Mouse (Mus musculus): Measurements from ENCODE around the gene Ankrd61. TPM values are rescaled to one million over a fixed set of nuclear protein-coding genes. Genes with fewer than 3 reads are reported as not detected.

Ankrd61 gene
- polyA plus RNA-seq (2015; fragmentation: Nextera tagmentation; extraction: Ambion mirVana), result 0.13 and 0.22 TPM in 2 replicates

- 88% methylated on average over 14 of the region's 14 CpGs for WGBS
- no peaks in the 10 kb centered on the region for H3K27me3 ChIP-seq
- no peak for ATAC-seq (ENCODE audit: low read depth)
- H3K4me1 ChIP-seq (replicated peaks), result no peaks in the 10 kb centered on the region
- H3K27ac ChIP-seq (replicated peaks), result no peak within 1 kb of the TSS
- no peak within 1 kb of the TSS for H3K4me2 ChIP-seq
- no peak within 1 kb of the TSS for H3K4me3 ChIP-seq
- no peak within 1 kb of the TSS for H3K9ac ChIP-seq
- peaks cover 90% of the 10 kb centered on the region for H3K36me3 ChIP-seq
- no peaks in the 10 kb centered on the region for H3K9me3 ChIP-seq
These were observed at the start of gene Ankrd61 for GRCm38 (mm10) chr5:143897635-143898330. Ankrd61 (minus strand) TSS chr5:143897685.

GRCm38 (mm10) chr5:143943231-143944125 is 46.0 kb upstream of the Ankrd61 start:
- ATAC-seq (ENCODE audit: low read depth), result no peak
- no peaks in the 10 kb centered on the region for H3K27me3 ChIP-seq
- H3K4me2 ChIP-seq, result no peak overlapping the region
- H3K36me3 ChIP-seq, result no peaks in the 10 kb centered on the region
- peak overlapping the region; percentile 38; the same call in 1 of the 2 replicates for H3K9ac ChIP-seq
- no peak overlapping the region for H3K4me3 ChIP-seq
- WGBS, result 88% methylated on average over 14 of the region's 14 CpGs
- no peak overlapping the region for H3K27ac ChIP-seq (replicated peaks)
- peaks cover 6% of the 10 kb centered on the region; the same call in 1 of the 2 replicates for H3K9me3 ChIP-seq
- H3K4me1 ChIP-seq (replicated peaks), result no peaks in the 10 kb centered on the region

GRCm38 (mm10) chr5:143941588-143941987 is 44.1 kb upstream of the Ankrd61 start:
- H3K9me3 ChIP-seq, result peaks cover 6% of the 10 kb centered on the region; the same call in 1 of the 2 replicates
- no peak overlapping the region for H3K27ac ChIP-seq (replicated peaks)
- H3K36me3 ChIP-seq, result no peaks in the 10 kb centered on the region
- WGBS, result 21% methylated on average over 10 of the region's 10 CpGs
- no peak overlapping the region for H3K9ac ChIP-seq
- H3K4me2 ChIP-seq, result no peak overlapping the region
- no peaks in the 10 kb centered on the region for H3K27me3 ChIP-seq
- ATAC-seq (ENCODE audit: low read depth), result no peak
- no peaks in the 10 kb centered on the region for H3K4me1 ChIP-seq (replicated peaks)
- no peak overlapping the region for H3K4me3 ChIP-seq

GRCm38 (mm10) chr5:143936156-143936555 is 38.7 kb upstream of the Ankrd61 start:
- H3K4me2 ChIP-seq, result no peak overlapping the region
- no peak overlapping the region for H3K4me3 ChIP-seq
- peaks cover 17% of the 10 kb centered on the region for H3K36me3 ChIP-seq
- H3K27me3 ChIP-seq, result no peaks in the 10 kb centered on the region
- H3K4me1 ChIP-seq (replicated peaks), result 0 out of 2 replicates have a peak, but pooled peaks cover 5% of the 10 kb centered on the region
- no peak for ATAC-seq (ENCODE audit: low read depth)
- H3K27ac ChIP-seq (replicated peaks), result no peak overlapping the region
- WGBS, result 85% methylated on average over 9 of the region's 9 CpGs
- no peaks in the 10 kb centered on the region for H3K9me3 ChIP-seq
- no peak overlapping the region for H3K9ac ChIP-seq

GRCm38 (mm10) chr5:143933875-143934274 is 36.4 kb upstream of the Ankrd61 start:
- WGBS, result 83% methylated on average over 1 of the region's 1 CpGs
- ATAC-seq (ENCODE audit: low read depth), result no peak

GRCm38 (mm10) chr5:143933414-143933813 is 35.9 kb upstream of the Ankrd61 start:
- peaks cover 42% of the 10 kb centered on the region for H3K36me3 ChIP-seq
- 90% methylated on average over 11 of the region's 11 CpGs for WGBS

More at GRCm38 (mm10) chr5:143933875-143934274, 36.4 kb upstream of the Ankrd61 start:
- no peak overlapping the region for H3K9ac ChIP-seq
- H3K27me3 ChIP-seq, result no peaks in the 10 kb centered on the region
- no peak overlapping the region for H3K27ac ChIP-seq (replicated peaks)
- H3K36me3 ChIP-seq, result peaks cover 38% of the 10 kb centered on the region
- H3K9me3 ChIP-seq, result no peaks in the 10 kb centered on the region
- no peak overlapping the region for H3K4me2 ChIP-seq
- no peak overlapping the region for H3K4me3 ChIP-seq
- H3K4me1 ChIP-seq (replicated peaks), result 0 out of 2 replicates have a peak, but pooled peaks cover 5% of the 10 kb centered on the region

GRCm38 (mm10) chr5:143932831-143933230 is 35.3 kb upstream of the Ankrd61 start, which contains the start of gene Rsph10b:
Rsph10b (plus strand) TSS chr5:143933035.
- Histone ChIP-seq H3K9me3 (no peaks in the 10 kb centered on the region), H3K9ac (no peak within 1 kb of the TSS), H3K27me3 (no peaks in the 10 kb centered on the region), H3K36me3 (peaks cover 48% of the 10 kb centered on the region), H3K4me2 (0 out of 2 replicates have a peak within 1 kb of the TSS, but pooled peaks have one; percentile 19), H3K4me1 (replicated peaks) (0 out of 2 replicates have a peak, but pooled peaks cover 5% of the 10 kb centered on the region), H3K27ac (replicated peaks) (no peak within 1 kb of the TSS), H3K4me3 (no peak within 1 kb of the TSS)
- ATAC-seq (ENCODE audit: low read depth), result no peak
- 13% methylated on average over 8 of the region's 8 CpGs for WGBS

More at GRCm38 (mm10) chr5:143933414-143933813, 35.9 kb upstream of the Ankrd61 start:
- Histone ChIP-seq H3K4me1 (replicated peaks) (0 out of 2 replicates have a peak, but pooled peaks cover 5% of the 10 kb centered on the region), H3K4me3 (no peak overlapping the region), H3K27ac (replicated peaks) (no peak overlapping the region), H3K4me2 (0 out of 2 replicates have a peak overlapping the region, but pooled peaks have one; percentile 19), H3K27me3 (no peaks in the 10 kb centered on the region), H3K9ac (no peak overlapping the region), H3K9me3 (no peaks in the 10 kb centered on the region)
- ATAC-seq (ENCODE audit: low read depth), result no peak

GRCm38 (mm10) chr5:143931863-143932580 is 34.5 kb upstream of the Ankrd61 start:
- no peaks in the 10 kb centered on the region for H3K27me3 ChIP-seq
- 83% methylated on average over 6 of the region's 6 CpGs for WGBS
- ATAC-seq (ENCODE audit: low read depth), result no peak

GRCm38 (mm10) chr5:143930656-143931055 is 33.2 kb upstream of the Ankrd61 start:
- H3K27ac ChIP-seq (replicated peaks), result no peak overlapping the region
- ATAC-seq (ENCODE audit: low read depth), result no peak

More at GRCm38 (mm10) chr5:143931863-143932580, 34.5 kb upstream of the Ankrd61 start:
- Histone ChIP-seq H3K9me3 (no peaks in the 10 kb centered on the region), H3K4me2 (no peak overlapping the region), H3K27ac (replicated peaks) (no peak overlapping the region), H3K4me3 (no peak overlapping the region), H3K4me1 (replicated peaks) (0 out of 2 replicates have a peak, but pooled peaks cover 5% of the 10 kb centered on the region), H3K9ac (no peak overlapping the region), H3K36me3 (peaks cover 48% of the 10 kb centered on the region)

GRCm38 (mm10) chr5:143929291-143929690 is 31.8 kb upstream of the Ankrd61 start:
- no peaks in the 10 kb centered on the region for H3K27me3 ChIP-seq
- no peak overlapping the region for H3K4me3 ChIP-seq
- H3K9ac ChIP-seq, result no peak overlapping the region
- no peak for ATAC-seq (ENCODE audit: low read depth)
- peaks cover 76% of the 10 kb centered on the region for H3K36me3 ChIP-seq
- H3K9me3 ChIP-seq, result no peaks in the 10 kb centered on the region
- no peak overlapping the region for H3K27ac ChIP-seq (replicated peaks)
- 0 out of 2 replicates have a peak, but pooled peaks cover 5% of the 10 kb centered on the region for H3K4me1 ChIP-seq (replicated peaks)
- 97% methylated on average over 4 of the region's 4 CpGs for WGBS
- H3K4me2 ChIP-seq, result no peak overlapping the region

More at GRCm38 (mm10) chr5:143930656-143931055, 33.2 kb upstream of the Ankrd61 start:
- H3K27me3 ChIP-seq, result no peaks in the 10 kb centered on the region
- no peak overlapping the region for H3K9ac ChIP-seq
- no peak overlapping the region for H3K4me3 ChIP-seq
- H3K4me2 ChIP-seq, result no peak overlapping the region
- H3K36me3 ChIP-seq, result peaks cover 62% of the 10 kb centered on the region
- 0 out of 2 replicates have a peak, but pooled peaks cover 5% of the 10 kb centered on the region for H3K4me1 ChIP-seq (replicated peaks)
- no peaks in the 10 kb centered on the region for H3K9me3 ChIP-seq
- WGBS, result 92% methylated on average over 12 of the region's 12 CpGs

- Histone ChIP-seq H3K36me3 (peaks cover 86% of the 10 kb centered on the region), H3K27me3 (no peaks in the 10 kb centered on the region), H3K4me2 (no peak within 1 kb of the TSS), H3K4me1 (replicated peaks) (0 out of 2 replicates have a peak, but pooled peaks cover 3% of the 10 kb centered on the region), H3K9ac (no peak within 1 kb of the TSS), H3K4me3 (no peak within 1 kb of the TSS), H3K27ac (replicated peaks) (no peak within 1 kb of the TSS), H3K9me3 (no peaks in the 10 kb centered on the region)
- ATAC-seq (ENCODE audit: low read depth), result no peak
- 96% methylated on average over 8 of the region's 8 CpGs for WGBS
These were observed 30.4 kb upstream of the Ankrd61 start, which contains the start of gene Gm42421 for GRCm38 (mm10) chr5:143927875-143928274. Gm42421 (plus strand) TSS chr5:143928175.

All from neural tube, embryonic 13.5 days (tissue).